ENCODE assay signal across 8 mouse cellular contexts in genomic region chr2:120866561-120866960, GRCm38 (mm10). TPM values are rescaled to one million over a fixed set of nuclear protein-coding genes. Genes with fewer than 3 reads are reported as not detected.
A peak's percentile ranks its signal among the peaks of the same experiment; 100 is the strongest.
DNase-seq lines count a peak whose midpoint lies in the region; ATAC-seq and TF ChIP-seq lines count a peak whose summit lies in the region.

No protein-coding gene starts in this region.

- H3K27me3 ChIP-seq in embryonic facial prominence, embryonic 14.5 days (replicated peaks; ENCODE audit: control insufficient read depth, insufficient read depth, low read length): no peaks in the 10 kb centered on the region
- no peaks in the 10 kb centered on the region for H3K27me3 ChIP-seq in midbrain, postnatal 0 days (ENCODE audit: insufficient read depth, low read length)

- H3K9me3 ChIP-seq in embryonic facial prominence, embryonic 14.5 days (ENCODE audit: control insufficient read depth, low read length): no peaks in the 10 kb centered on the region
- no peaks in the 10 kb centered on the region for H3K9me3 ChIP-seq in midbrain, postnatal 0 days (ENCODE audit: low read length)

- H3K9ac ChIP-seq in embryonic facial prominence, embryonic 14.5 days (ENCODE audit: low read depth, low read length): no peak overlapping the region
- H3K9ac ChIP-seq in midbrain, postnatal 0 days (replicated peaks; ENCODE audit: low read length, poor library complexity, severe bottlenecking): no peak overlapping the region

- H3K4me3 ChIP-seq in gastrocnemius, adult 2 months: no peak overlapping the region
- H3K4me3 ChIP-seq in lung, adult 2 months (replicated peaks; ENCODE audit: extremely low read depth, low read depth, low read length): no peak overlapping the region
- no peak overlapping the region for H3K4me3 ChIP-seq in embryonic facial prominence, embryonic 14.5 days (ENCODE audit: low read depth, low read length)
- no peak overlapping the region for H3K4me3 ChIP-seq in midbrain, postnatal 0 days (ENCODE audit: low read depth, low read length)

- no peak for ATAC-seq in embryonic facial prominence, embryonic 14.5 days (ENCODE audit: low read depth)
- ATAC-seq in midbrain, postnatal 0 days (ENCODE audit: low FRiP score): no peak
- no peak for ATAC-seq in frontal cortex, adult (ENCODE audit: low TSS enrichment)

- H3K4me2 ChIP-seq in embryonic facial prominence, embryonic 14.5 days (ENCODE audit: low read depth, low read length): no peak overlapping the region
- no peak overlapping the region for H3K4me2 ChIP-seq in midbrain, postnatal 0 days (ENCODE audit: low read depth, low read length, poor library complexity, severe bottlenecking)

- H3K4me1 ChIP-seq in lung, adult 2 months (ENCODE audit: control insufficient read depth, insufficient read depth, low read length): 0 out of 2 replicates have a peak, but pooled peaks cover 3% of the 10 kb centered on the region
- H3K4me1 ChIP-seq in embryonic facial prominence, embryonic 14.5 days (ENCODE audit: control insufficient read depth, insufficient read depth, low read length): no peaks in the 10 kb centered on the region
- no peaks in the 10 kb centered on the region for H3K4me1 ChIP-seq in midbrain, postnatal 0 days (ENCODE audit: insufficient read depth, low read length)

- 13% methylated on average over 1 of the region's 1 CpGs for WGBS in lung, adult 2 months
- WGBS in embryonic facial prominence, embryonic 14.5 days: 21% methylated on average over 1 of the region's 1 CpGs
- 21% methylated on average over 1 of the region's 1 CpGs for WGBS in midbrain, postnatal 0 days

- peaks cover 76% of the 10 kb centered on the region for H3K36me3 ChIP-seq in embryonic facial prominence, embryonic 14.5 days (ENCODE audit: control insufficient read depth, insufficient read depth, low read length)
- peaks cover 38% of the 10 kb centered on the region for H3K36me3 ChIP-seq in midbrain, postnatal 0 days (ENCODE audit: insufficient read depth, low read length)

- no peak overlapping the region for H3K27ac ChIP-seq in gastrocnemius, adult 2 months
- no peak overlapping the region for H3K27ac ChIP-seq in embryonic facial prominence, embryonic 14.5 days (replicated peaks; ENCODE audit: low read depth, low read length)
- H3K27ac ChIP-seq in midbrain, postnatal 0 days (ENCODE audit: low read depth, low read length): no peak overlapping the region

- intact Hi-C loops in gastrocnemius, adult 2 months (cut with DNase I): loop anchor here (2.0 to 10.0 kb wide), 2 partner anchors 136 to 392 kb away; no protein-coding TSS in a partner anchor

- TF ChIP-seq CTCF in gastrocnemius, adult 2 months (IDR thresholded peaks at IDR 0.05): peak; percentile 67
- peak; percentile 53 for TF ChIP-seq CTCF in lung, adult 2 months (IDR thresholded peaks at IDR 0.05; ENCODE audit: insufficient read depth, low read length)
- peak; percentile 77 for TF ChIP-seq CTCF in midbrain, postnatal 0 days (IDR thresholded peaks at IDR 0.05)

- DNase-seq in gastrocnemius, adult 2 months: peak; percentile 36
- DNase-seq in gastrocnemius, adult 8-10 months (ENCODE audit: low spot score in 2 of 2): no peak
- DNase-seq in lung, adult 2 months: peak; percentile 12
- no peak for DNase-seq in lung, postnatal 25 days (ENCODE audit: low spot score)
- DNase-seq in R1 (ENCODE audit: low read depth, low spot score): peak; percentile 30
- DNase-seq in embryonic facial prominence, embryonic 14.5 days (ENCODE audit: low spot score): peak; percentile 55
- DNase-seq in midbrain, postnatal 0 days (ENCODE audit: low spot score): peak; percentile 66

- TF ChIP-seq POLR2A in lung, adult 2 months (IDR thresholded peaks at IDR 0.05; ENCODE audit: borderline replicate concordance, extremely low read depth, low read depth, low read length): no peak

RNA-seq across cellular contexts. Expression of gene Ttbk2, which starts 16.2 kb away (rescaled TPM):
- 1 to 10 TPM; 7.6 to 9.2 TPM for total RNA-seq in gastrocnemius, adult 2 months (2021)
- 10 to 100 TPM in 1 of 4 experiments, 1 to 10 TPM in 3; 7.5 to 11.3 (median 9.3) TPM for total RNA-seq in gastrocnemius, adult 8-10 months (2022)
- 3.9 and 4.0 TPM in 2 replicates for polyA plus RNA-seq in lung, adult 2 months (2012; rRNA removed)
- polyA plus RNA-seq in embryonic facial prominence, embryonic 14.5 days (2014; fragmentation: Nextera tagmentation; extraction: Ambion mirVana): 5.2 and 6.1 TPM in 2 replicates
- total RNA-seq in midbrain, postnatal 0 days (2014; rRNA removed): 65.3 and 85.9 TPM in 2 replicates
- polyA plus RNA-seq in midbrain, postnatal 0 days (2015; fragmentation: Nextera tagmentation; extraction: Ambion mirVana): 7.4 and 8.7 TPM in 2 replicates

RNA-seq across cellular contexts. Expression of gene Cdan1, which starts 16.6 kb away (rescaled TPM):
- total RNA-seq in gastrocnemius, adult 2 months (2021): 1 to 10 TPM; 5.3 to 6.0 TPM
- 1 to 10 TPM; 2.7 to 5.2 (median 4.4) TPM for total RNA-seq in gastrocnemius, adult 8-10 months (2022)
- 14.4 and 15.6 TPM in 2 replicates for polyA plus RNA-seq in lung, adult 2 months (2012; rRNA removed)
- 9.3 and 10.6 TPM in 2 replicates for polyA plus RNA-seq in embryonic facial prominence, embryonic 14.5 days (2014; fragmentation: Nextera tagmentation; extraction: Ambion mirVana)
- 26.6 and 34.1 TPM in 2 replicates for total RNA-seq in midbrain, postnatal 0 days (2014; rRNA removed)
- polyA plus RNA-seq in midbrain, postnatal 0 days (2015; fragmentation: Nextera tagmentation; extraction: Ambion mirVana): 4.8 and 6.3 TPM in 2 replicates

Comparison
In these comparisons a context has a peak if more than half of its experiments do, and no peak if none do; other contexts are left out.
1. DNase-seq: peak in gastrocnemius, adult 2 months (single experiment), lung, adult 2 months (single experiment), R1 (single experiment), embryonic facial prominence, embryonic 14.5 days (single experiment) and midbrain, postnatal 0 days (single experiment); none in gastrocnemius, adult 8-10 months (0 of 2) and lung, postnatal 25 days (single experiment).
2. Peak in every context shown above with its lines, with median percentiles within 50 percentile points of each other: CTCF ChIP-seq.